Mouse (Mus musculus) lung, adult 10 weeks (tissue): ENCODE results near the gene Thbs1. TPM values are rescaled to one million over a fixed set of nuclear protein-coding genes. Genes with fewer than 3 reads are reported as not detected.

ENCODE experiments used
- polyA plus RNA-seq: library from polyadenylated mRNA; stranded (reverse); fragments of 350-450 nt; fragmentation: Illumina TruSeq; extraction: RNeasy Lipid Tissue Mini Kit (QIAGEN cat#74804); gene quantifications from one replicate; pipeline ENCODE4 v1.2.3, GENCODE M21; 2014; ENCODE audit warnings: low read depth, low replicate concordance; ENCODE audit not compliant: insufficient read depth

Thbs1 gene
- polyA plus RNA-seq, result 32.6 TPM

DNA sequence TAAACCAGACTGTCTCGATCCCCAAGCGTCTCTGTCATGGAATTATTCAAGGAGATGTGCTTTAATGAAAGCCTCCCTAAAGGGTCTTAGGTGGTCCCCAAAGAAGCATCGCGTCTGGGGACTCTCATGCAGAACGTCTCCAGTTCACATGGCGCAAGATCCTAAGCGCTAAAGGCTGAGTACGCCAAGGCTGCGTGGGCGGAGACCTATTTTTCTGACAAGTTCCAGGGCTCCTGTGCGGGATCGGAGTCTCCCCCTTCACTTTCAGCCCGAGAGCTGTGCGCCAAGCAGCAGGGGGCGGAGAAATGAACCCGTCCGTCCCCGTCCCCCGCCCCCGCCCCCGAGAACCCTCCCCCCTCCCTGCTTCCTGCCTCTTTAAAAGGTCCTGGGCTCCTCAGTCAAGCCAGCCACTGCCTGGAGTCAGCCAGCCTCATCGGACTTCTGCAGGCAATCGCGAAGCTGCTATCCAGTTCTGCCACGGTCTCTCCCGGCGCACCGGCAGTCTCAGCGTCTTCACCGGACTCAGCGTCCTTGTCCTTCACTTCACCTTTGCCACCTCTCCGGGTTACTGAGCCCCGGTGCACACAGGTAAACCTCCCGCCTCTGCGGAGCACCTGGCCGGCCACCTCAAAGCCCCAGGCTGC is at the start of gene Thbs1:
Gene Thbs1, plus strand, starts transcription at position 389 of the 644 bp plus-strand sequence.

Other genes starting within 250 kb of the Thbs1 start
- gene Fsip1, start 145.1 kb downstream of the Thbs1 start, polyA plus RNA-seq, result 2.8 TPM